Mouse (Mus musculus) thymus, adult 18-20 months (tissue): ENCODE results near the gene Slc4a1.

Experiments
- DNase-seq, 2 experiments: peaks; one replicate each; pipeline ENCODE4 v3.0.0; 2022; ENCODE audit warnings: mixed read lengths in 2 of 2

Slc4a1 gene

GRCm38 (mm10) chr11:102374108-102374725 is 8.2 kb upstream of the Slc4a1 start:
- DNase-seq = no peak

- DNase-seq = no peak
These were observed 7.6 kb upstream of the Slc4a1 start for GRCm38 (mm10) chr11:102373646-102374045.

GRCm38 (mm10) chr11:102372936-102373335 is 6.9 kb upstream of the Slc4a1 start:
- no peak for DNase-seq

- DNase-seq = no peak
These were observed 6.1 kb upstream of the Slc4a1 start for GRCm38 (mm10) chr11:102371926-102372685.

- DNase-seq = no peak
These were observed 4.3 kb upstream of the Slc4a1 start for GRCm38 (mm10) chr11:102370285-102370684.

- no peak for DNase-seq
These were observed 3.3 kb upstream of the Slc4a1 start for GRCm38 (mm10) chr11:102369263-102369662.

GRCm38 (mm10) chr11:102368347-102368746 is 2.3 kb upstream of the Slc4a1 start:
- no peak for DNase-seq

GRCm38 (mm10) chr11:102367504-102368280 is 1.7 kb upstream of the Slc4a1 start:
- DNase-seq = no peak

GRCm38 (mm10) chr11:102365699-102366098 is 304 bp downstream of the Slc4a1 start:
- no peak for DNase-seq

- DNase-seq = no peak
These were observed 1.2 kb downstream of the Slc4a1 start for GRCm38 (mm10) chr11:102364570-102365371.

- no peak for DNase-seq
These were observed 2.4 kb downstream of the Slc4a1 start for GRCm38 (mm10) chr11:102363623-102364022.

- DNase-seq = no peak
These were observed 4.1 kb downstream of the Slc4a1 start for GRCm38 (mm10) chr11:102361776-102362495.

GRCm38 (mm10) chr11:102358365-102358764 is 7.6 kb downstream of the Slc4a1 start:
- DNase-seq = no peak

GRCm38 (mm10) chr11:102356636-102357350 is 9.2 kb downstream of the Slc4a1 start:
- DNase-seq = no peak

- no peak for DNase-seq
These were observed 9.8 kb downstream of the Slc4a1 start for GRCm38 (mm10) chr11:102356190-102356589.

GRCm38 (mm10) chr11:102355501-102355900 is 10.5 kb downstream of the Slc4a1 start:
- no peak for DNase-seq

GRCm38 (mm10) chr11:102353021-102353431 is 13.0 kb downstream of the Slc4a1 start:
- DNase-seq = no peak

- no peak for DNase-seq
These were observed 13.6 kb downstream of the Slc4a1 start for GRCm38 (mm10) chr11:102352378-102352777.

GRCm38 (mm10) chr11:102350981-102351523 is 15.0 kb downstream of the Slc4a1 start:
- no peak for DNase-seq

GRCm38 (mm10) chr11:102350416-102350815 is 15.6 kb downstream of the Slc4a1 start:
- DNase-seq = no peak
